Comparison of ENCODE assay signal across 8 mouse cellular contexts in genomic region chr9:123525095-123525494, GRCm38 (mm10). TPM values are rescaled to one million over a fixed set of nuclear protein-coding genes. Genes with fewer than 3 reads are reported as not detected.
DNase-seq lines count a peak whose midpoint lies in the region; ATAC-seq and TF ChIP-seq lines count a peak whose summit lies in the region.
"Had no signal": no experiment of that assay in that cellular context is flagged by ENCODE, and none has a peak within 500 bp of the region (broad histone marks: within the 10 kb centered on the region; RNA-seq: fewer than 3 reads in every experiment).

No protein-coding gene starts in this region.

- peak; percentile 87 for TF ChIP-seq CTCF in stomach, postnatal 0 days (IDR thresholded peaks at IDR 0.05; ENCODE audit: low read depth)

- peaks cover 15% of the 10 kb centered on the region for H3K4me1 ChIP-seq in neural tube, embryonic 15.5 days
- peaks cover 9% of the 10 kb centered on the region for H3K4me1 ChIP-seq in midbrain, embryonic 13.5 days (replicated peaks)
- no peaks in the 10 kb centered on the region for H3K4me1 ChIP-seq in stomach, postnatal 0 days (replicated peaks; ENCODE audit: control insufficient read depth, insufficient read depth)

- ATAC-seq in neural tube, embryonic 15.5 days (ENCODE audit: low FRiP score): no peak
- ATAC-seq in midbrain, embryonic 13.5 days: no peak
- ATAC-seq in stomach, postnatal 0 days (ENCODE audit: low FRiP score, low TSS enrichment): no peak

- TF ChIP-seq EP300 in stomach, postnatal 0 days (optimal IDR thresholded peaks at IDR 0.05): no peak

- no peaks in the 10 kb centered on the region for H3K27me3 ChIP-seq in neural tube, embryonic 15.5 days (replicated peaks)
- no peaks in the 10 kb centered on the region for H3K27me3 ChIP-seq in midbrain, embryonic 13.5 days
- H3K27me3 ChIP-seq in stomach, postnatal 0 days (ENCODE audit: control insufficient read depth, insufficient read depth, low read length): no peaks in the 10 kb centered on the region

- no peak overlapping the region for H3K9ac ChIP-seq in neural tube, embryonic 15.5 days (replicated peaks)
- no peak overlapping the region for H3K9ac ChIP-seq in midbrain, embryonic 13.5 days (replicated peaks)
- H3K9ac ChIP-seq in stomach, postnatal 0 days (ENCODE audit: low read length): no peak overlapping the region

- peak; percentile 51 for DNase-seq in neural tube, embryonic 10.5 days (ENCODE audit: extremely low spot score, low spot score)
- DNase-seq in adrenal gland, adult 18-20 months (ENCODE audit: low spot score in 2 of 2): peak; percentile 47 to 56
- peak; percentile 84 for DNase-seq in embryo, embryonic 10.5 days (ENCODE audit: low spot score)
- peak; percentile 63 to 74 for DNase-seq in kidney, postnatal 25 days
- DNase-seq in stomach, postnatal 0 days (ENCODE audit: low spot score): peak; percentile 54

- WGBS in neural tube, embryonic 15.5 days: 2% methylated on average over 1 of the region's 1 CpGs
- WGBS in midbrain, embryonic 13.5 days: 0% methylated on average over 1 of the region's 1 CpGs
- 0% methylated on average over 1 of the region's 1 CpGs for WGBS in stomach, postnatal 0 days

- H3K36me3 ChIP-seq in neural tube, embryonic 15.5 days: no peaks in the 10 kb centered on the region
- H3K36me3 ChIP-seq in midbrain, embryonic 13.5 days: peaks cover 8% of the 10 kb centered on the region
- H3K36me3 ChIP-seq in stomach, postnatal 0 days (ENCODE audit: control insufficient read depth, insufficient read depth, low read length): no peaks in the 10 kb centered on the region; the same call in 1 of the 2 replicates

- H3K27ac ChIP-seq in neural tube, embryonic 15.5 days (replicated peaks): no peak overlapping the region; the same call in 1 of the 2 replicates
- peak overlapping the region; percentile 20; the same call in 1 of the 2 replicates for H3K27ac ChIP-seq in midbrain, embryonic 13.5 days
- H3K27ac ChIP-seq in stomach, postnatal 0 days (replicated peaks): no peak overlapping the region

- no peaks in the 10 kb centered on the region for H3K9me3 ChIP-seq in neural tube, embryonic 15.5 days (replicated peaks)
- H3K9me3 ChIP-seq in midbrain, embryonic 13.5 days: no peaks in the 10 kb centered on the region
- no peaks in the 10 kb centered on the region for H3K9me3 ChIP-seq in stomach, postnatal 0 days (ENCODE audit: control insufficient read depth, low read length)

- H3K4me3 ChIP-seq in neural tube, embryonic 15.5 days (replicated peaks): no peak overlapping the region
- no peak overlapping the region for H3K4me3 ChIP-seq in midbrain, embryonic 13.5 days (replicated peaks)
- H3K4me3 ChIP-seq in stomach, postnatal 0 days (ENCODE audit: low read depth, low read length): no peak overlapping the region
- H3K4me3 ChIP-seq: myocyte had no signal

- no peak overlapping the region for H3K4me2 ChIP-seq in neural tube, embryonic 15.5 days
- H3K4me2 ChIP-seq in midbrain, embryonic 13.5 days (replicated peaks): no peak overlapping the region
- no peak overlapping the region for H3K4me2 ChIP-seq in stomach, postnatal 0 days (replicated peaks; ENCODE audit: low read depth)

RNA-seq across cellular contexts. Expression of gene Sacm1l, which starts 4.5 kb away (rescaled TPM):
- polyA plus RNA-seq in neural tube, embryonic 15.5 days (2015; fragmentation: Nextera tagmentation; extraction: Ambion mirVana): 57.4 and 59.3 TPM in 2 replicates
- 100 to 1,000 TPM; 158 to 175 TPM for total RNA-seq in adrenal gland, adult 18-20 months (2021)
- 45.8 and 49.9 TPM in 2 replicates for polyA plus RNA-seq in midbrain, embryonic 13.5 days (2015; fragmentation: Nextera tagmentation; extraction: Ambion mirVana)
- 33.6 TPM in 2 replicates for polyA plus RNA-seq in stomach, postnatal 0 days (2015; fragmentation: Nextera tagmentation; extraction: Ambion mirVana)

RNA-seq across cellular contexts. Expression of gene Limd1, which starts 46.6 kb away (rescaled TPM):
- 10.9 and 20.3 TPM in 2 replicates for polyA plus RNA-seq in neural tube, embryonic 15.5 days (2015; fragmentation: Nextera tagmentation; extraction: Ambion mirVana)
- total RNA-seq in adrenal gland, adult 18-20 months (2021): 10 to 100 TPM; 24.7 to 36.9 TPM
- 20.3 and 22.7 TPM in 2 replicates for polyA plus RNA-seq in midbrain, embryonic 13.5 days (2015; fragmentation: Nextera tagmentation; extraction: Ambion mirVana)
- 22.2 and 23.2 TPM in 2 replicates for polyA plus RNA-seq in stomach, postnatal 0 days (2015; fragmentation: Nextera tagmentation; extraction: Ambion mirVana)
